Comparison of ENCODE assay signal across 8 mouse cellular contexts in the genomic region with DNA sequence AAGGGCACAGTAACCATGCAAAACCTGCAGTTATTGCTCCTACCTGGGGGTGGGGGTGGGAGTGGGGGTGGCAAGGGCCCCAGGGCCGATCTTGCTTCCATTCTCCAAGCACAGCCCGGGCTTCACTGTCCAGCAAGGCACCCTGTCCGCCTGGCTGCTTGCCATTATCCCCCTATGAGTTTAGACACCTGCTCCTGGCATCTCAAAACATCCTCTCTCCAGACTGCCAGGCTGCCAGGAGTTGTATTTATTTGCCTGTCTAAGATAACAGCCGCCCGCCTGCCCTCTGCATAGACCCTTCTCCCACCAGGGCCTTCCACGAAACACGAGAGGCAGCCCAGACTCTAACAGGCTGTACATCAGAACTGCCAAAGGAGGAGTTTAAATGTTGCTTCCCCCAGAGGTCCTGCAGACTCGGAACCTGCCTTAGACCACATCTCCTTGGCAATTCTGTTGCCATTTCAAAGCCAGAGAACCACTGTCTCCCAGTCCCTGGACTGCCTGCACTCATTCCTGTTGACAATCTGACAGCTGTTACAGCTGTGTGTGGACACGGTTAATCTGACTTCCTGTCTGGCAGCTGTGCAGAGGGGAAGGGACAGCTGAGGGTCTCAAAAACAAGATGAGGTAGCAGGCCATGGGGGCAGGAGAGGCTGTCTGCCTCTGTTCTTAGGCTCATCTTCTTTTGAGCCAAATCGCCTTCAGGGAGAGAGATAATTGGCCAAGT. TPM values are rescaled to one million over a fixed set of nuclear protein-coding genes. Genes with fewer than 3 reads are reported as not detected.
DNase-seq lines count a peak whose midpoint lies in the region; ATAC-seq lines count a peak whose summit lies in the region.

No protein-coding gene starts in this region.

- H3K27me3 ChIP-seq in kidney, embryonic 16.5 days (ENCODE audit: insufficient read depth, low read length): no peaks in the 10 kb centered on the region
- H3K27me3 ChIP-seq in limb, embryonic 10.5 days (ENCODE audit: low read depth, poor library complexity, severe bottlenecking): no peaks in the 10 kb centered on the region

- peaks cover 78% of the 10 kb centered on the region for H3K4me1 ChIP-seq in kidney, embryonic 16.5 days (ENCODE audit: insufficient read depth, low read length)
- H3K4me1 ChIP-seq in limb, embryonic 10.5 days: peaks cover 81% of the 10 kb centered on the region

- H3K9me3 ChIP-seq in kidney, embryonic 16.5 days (ENCODE audit: low read length): no peaks in the 10 kb centered on the region
- no peaks in the 10 kb centered on the region for H3K9me3 ChIP-seq in limb, embryonic 10.5 days (replicated peaks)

- H3K36me3 ChIP-seq in kidney, embryonic 16.5 days (ENCODE audit: insufficient read depth, low read length): no peaks in the 10 kb centered on the region
- no peaks in the 10 kb centered on the region; the same call in 1 of the 2 replicates for H3K36me3 ChIP-seq in limb, embryonic 10.5 days

- H3K4me2 ChIP-seq in kidney, embryonic 16.5 days (replicated peaks; ENCODE audit: low read depth, low read length): no peak overlapping the region

- no peak overlapping the region for H3K9ac ChIP-seq in kidney, embryonic 16.5 days (replicated peaks; ENCODE audit: low read length)

- peak; percentile 50 for DNase-seq in cerebellum, adult 11 months
- DNase-seq in cerebellum, postnatal 4 days (ENCODE audit: low spot score in 2 of 2): no peak
- no peak for DNase-seq in kidney, adult 11 months
- peak; percentile 68 for DNase-seq in cerebellum, adult 9-11 months
- DNase-seq in limb, embryonic 10.5 days (ENCODE audit: low spot score): no peak
- DNase-seq in spleen, postnatal 36 days (ENCODE audit: low spot score in 2 of 2): no peak
- DNase-seq in thymus, postnatal 10 days (ENCODE audit: low spot score in 2 of 2): no peak

- ATAC-seq in kidney, embryonic 16.5 days (ENCODE audit: low FRiP score, low TSS enrichment): no peak

- H3K27ac ChIP-seq in kidney, embryonic 16.5 days (ENCODE audit: low read length): peak overlapping the region; percentile 52
- H3K27ac ChIP-seq in limb, embryonic 10.5 days: peak overlapping the region; percentile 44; the same call in 1 of the 2 replicates

- no peak overlapping the region for H3K4me3 ChIP-seq in kidney, embryonic 16.5 days (ENCODE audit: low read length)
- no peak overlapping the region for H3K4me3 ChIP-seq in limb, embryonic 10.5 days

- 29% methylated on average over 10 of the region's 10 CpGs for WGBS in kidney, embryonic 16.5 days
- WGBS in limb, embryonic 10.5 days: 63% methylated on average over 10 of the region's 10 CpGs

RNA-seq across cellular contexts. Expression of a gene that starts 15.4 kb away (rescaled TPM):
- 51.5 and 59.8 TPM in 2 replicates for polyA plus RNA-seq in kidney, embryonic 16.5 days (2015; fragmentation: Nextera tagmentation; extraction: Ambion mirVana)
- polyA plus RNA-seq in limb, embryonic 10.5 days (2016; fragmentation: Nextera tagmentation; extraction: Ambion mirVana): 36.4 and 50.2 TPM in 2 replicates

RNA-seq across cellular contexts. Expression of a gene that starts 25.2 kb away (rescaled TPM):
- 46.0 and 49.9 TPM in 2 replicates for polyA plus RNA-seq in kidney, embryonic 16.5 days (2015; fragmentation: Nextera tagmentation; extraction: Ambion mirVana)
- polyA plus RNA-seq in limb, embryonic 10.5 days (2016; fragmentation: Nextera tagmentation; extraction: Ambion mirVana): 41.4 and 41.6 TPM in 2 replicates

RNA-seq across cellular contexts. Expression of a gene that starts 29.5 kb away (rescaled TPM):
- 90.2 and 108 TPM in 2 replicates for polyA plus RNA-seq in kidney, embryonic 16.5 days (2015; fragmentation: Nextera tagmentation; extraction: Ambion mirVana)
- polyA plus RNA-seq in limb, embryonic 10.5 days (2016; fragmentation: Nextera tagmentation; extraction: Ambion mirVana): 125 and 146 TPM in 2 replicates

RNA-seq across cellular contexts. Expression of a gene that starts 34.1 kb away (rescaled TPM):
- 21.2 and 24.6 TPM in 2 replicates for polyA plus RNA-seq in kidney, embryonic 16.5 days (2015; fragmentation: Nextera tagmentation; extraction: Ambion mirVana)
- 33.4 and 35.7 TPM in 2 replicates for polyA plus RNA-seq in limb, embryonic 10.5 days (2016; fragmentation: Nextera tagmentation; extraction: Ambion mirVana)

RNA-seq across cellular contexts. Expression of a gene that starts 54.0 kb away (rescaled TPM):
- not detected in 2 replicates for polyA plus RNA-seq in kidney, embryonic 16.5 days (2015; fragmentation: Nextera tagmentation; extraction: Ambion mirVana)
- 0.06 and 0.08 TPM in 2 replicates for polyA plus RNA-seq in limb, embryonic 10.5 days (2016; fragmentation: Nextera tagmentation; extraction: Ambion mirVana)

Comparison
In these comparisons a context has a peak if more than half of its experiments do, and no peak if none do; other contexts are left out.
1. DNase-seq: peak in cerebellum, adult 11 months (single experiment) and cerebellum, adult 9-11 months (single experiment); none in cerebellum, postnatal 4 days (0 of 2), kidney, adult 11 months (single experiment), limb, embryonic 10.5 days (single experiment), spleen, postnatal 36 days (0 of 2) and thymus, postnatal 10 days (0 of 2).